Mouse (Mus musculus) retina, postnatal 7 days (tissue): ENCODE data around the gene Olfr55.
"Not testable (repeated sequence)": the region's sequence is repeated elsewhere in the genome, so short reads cannot be mapped to it uniquely, and the experiment has no call there.

Experiments used
- DNase-seq: peaks from one replicate; pipeline ENCODE4 v3.0.0-alpha.2; 2012; ENCODE audit warnings: low read depth, low spot score

The Olfr55 gene

DNA sequence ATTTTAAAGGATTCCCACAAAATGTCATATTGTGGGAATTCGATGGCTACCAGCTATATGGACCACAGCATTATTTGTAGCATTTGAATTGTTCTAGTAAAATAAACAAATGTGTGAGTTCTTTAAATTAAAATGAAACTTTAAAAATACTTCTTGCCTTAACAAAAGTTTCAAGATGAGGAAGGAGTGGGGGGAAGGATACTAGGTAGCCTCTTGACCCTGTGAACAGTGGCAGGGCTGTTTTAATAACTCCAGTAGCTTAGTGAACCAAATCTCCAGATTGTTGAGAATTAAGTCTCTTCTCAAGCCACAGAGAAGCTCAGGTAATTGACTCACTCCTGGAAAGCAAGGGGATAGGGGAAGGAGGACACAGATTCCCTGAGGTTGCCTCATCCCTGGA lies at the start of gene Olfr55:
Gene Olfr55, plus strand, starts transcription at position 301 of the 400 bp plus-strand sequence.
- DNase-seq = not testable (repeated sequence)

DNA sequence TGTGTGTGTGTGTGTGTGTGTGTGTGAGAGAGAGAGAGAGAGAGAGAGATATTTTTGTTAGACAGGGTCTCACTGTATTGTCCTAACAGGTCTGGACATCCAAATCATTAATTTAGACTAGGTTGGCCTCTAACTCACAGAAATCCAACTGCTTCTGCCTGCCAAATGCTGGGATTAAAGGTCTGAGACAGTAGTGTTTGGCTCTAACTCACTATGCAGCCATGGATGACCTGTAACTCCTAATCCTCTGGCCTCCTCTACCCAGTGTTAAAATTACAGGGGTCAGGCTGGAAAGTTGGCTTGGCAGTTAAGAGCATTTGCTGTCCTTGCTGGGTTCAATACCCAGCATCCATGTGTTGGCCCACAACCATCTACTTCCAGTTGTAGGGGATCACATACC lies 43.7 kb upstream of the Olfr55 start:
- no peak for DNase-seq

DNA sequence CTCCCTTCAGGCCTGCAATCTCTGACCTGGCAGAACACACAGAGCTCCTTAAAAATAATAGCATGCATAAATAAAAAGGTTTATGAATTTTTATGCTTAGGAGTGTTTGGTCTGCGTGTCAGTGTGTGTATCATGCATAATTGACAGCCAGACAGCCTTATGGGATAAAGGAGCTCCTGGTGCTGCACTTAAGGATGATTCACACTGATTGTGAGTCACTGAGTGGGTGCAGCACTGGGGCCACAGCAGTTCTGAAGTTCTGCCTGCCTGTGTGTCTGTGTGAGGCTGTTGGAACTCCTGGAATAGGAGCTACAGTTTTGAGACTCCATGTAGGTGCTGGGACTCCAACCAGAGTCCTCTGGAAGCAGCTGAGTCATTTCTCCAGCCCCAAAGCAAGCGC lies 42.0 kb upstream of the Olfr55 start:
- no peak for DNase-seq

DNA sequence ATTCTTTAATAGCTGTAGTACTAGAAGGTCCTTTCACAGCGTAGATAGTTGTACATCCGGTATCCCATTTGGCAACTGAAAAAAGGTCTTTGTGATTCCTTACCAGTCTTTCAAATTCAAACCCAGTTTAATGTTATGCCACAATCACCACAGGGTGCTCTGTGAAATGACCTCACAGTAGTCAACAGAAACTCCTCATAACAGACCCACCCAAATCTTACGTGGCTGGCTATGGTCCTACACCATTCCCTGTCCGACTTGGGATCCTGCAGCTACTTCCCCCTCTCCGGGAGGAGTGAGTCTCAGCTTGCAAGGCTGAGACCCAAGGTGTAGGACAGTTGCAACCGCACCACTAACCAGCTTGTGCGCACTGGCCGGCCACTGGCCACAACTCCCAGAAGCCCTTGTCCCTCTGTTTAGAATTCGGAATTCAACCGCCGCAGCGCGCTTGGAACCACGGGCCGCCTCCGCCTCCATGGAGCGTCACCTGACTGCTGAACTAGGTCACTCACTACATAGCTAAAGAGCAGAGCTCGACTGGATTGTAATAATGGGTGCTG lies 28.9 kb upstream of the Olfr55 start, which contains the start of gene Morc2b:
Gene Morc2b, minus strand, starts transcription at position 423 of the 560 bp plus-strand sequence.
- no peak for DNase-seq

DNA sequence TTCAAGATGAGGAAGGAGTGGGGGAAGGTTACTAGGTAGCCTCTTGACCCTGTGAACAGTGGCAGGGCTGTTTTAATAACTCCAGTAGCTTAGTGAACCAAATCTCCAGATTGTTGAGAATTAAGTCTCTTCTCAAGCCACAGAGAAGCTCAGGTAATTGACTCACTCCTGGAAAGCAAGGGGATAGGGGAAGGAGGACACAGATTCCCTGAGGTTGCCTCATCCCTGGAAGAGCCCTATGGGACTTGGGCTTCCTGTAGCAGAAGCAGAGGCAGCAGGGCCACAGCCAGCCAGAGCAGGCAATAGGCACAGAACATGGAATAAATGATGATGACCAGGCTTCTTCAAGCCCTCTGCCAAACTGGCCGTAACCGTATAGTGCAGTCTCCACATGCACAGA lies 22.8 kb downstream of the Olfr55 start, which contains the start of gene Olfr239:
Gene Olfr239, plus strand, starts transcription at position 301 of the 400 bp plus-strand sequence.
- DNase-seq = not testable (repeated sequence)

DNA sequence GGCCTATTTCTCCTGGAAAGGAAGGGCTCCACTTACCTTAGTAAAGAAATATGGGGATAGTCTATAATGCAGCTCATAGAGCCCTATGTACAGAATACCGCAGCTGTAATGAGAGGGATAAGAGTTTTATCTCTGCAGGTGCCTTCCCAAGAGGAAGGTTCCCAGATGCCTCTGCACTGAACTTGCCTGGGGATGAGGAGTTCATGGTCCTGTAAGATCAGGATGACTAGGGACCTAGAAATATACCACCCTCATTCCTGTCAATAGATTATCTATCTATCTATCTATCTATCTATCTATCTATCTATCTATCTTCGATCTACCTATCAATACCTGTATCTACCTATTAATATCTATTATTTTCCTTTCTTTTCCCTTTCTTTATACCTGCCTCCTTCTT lies 53.3 kb downstream of the Olfr55 start, which contains the start of gene Olfr1564:
Gene Olfr1564, minus strand, starts transcription at position 101 of the 400 bp plus-strand sequence.
- DNase-seq = no peak
